Mouse (Mus musculus): ENCODE measurements around the gene Adarb2. TPM values are rescaled to one million over a fixed set of nuclear protein-coding genes. Genes with fewer than 3 reads are reported as not detected.

Adarb2 gene
- polyA plus RNA-seq, 1 experiment from 2014 or later, result 25.7 TPM

- WGBS, result 57% methylated on average over 4 of the region's 4 CpGs
- Histone ChIP-seq H3K27me3 (no peaks in the 10 kb centered on the region), H3K27ac (replicated peaks) (no peak overlapping the region), H3K4me2 (no peak overlapping the region), H3K36me3 (no peaks in the 10 kb centered on the region), H3K4me1 (replicated peaks) (no peaks in the 10 kb centered on the region), H3K9me3 (no peaks in the 10 kb centered on the region), H3K9ac (no peak overlapping the region), H3K4me3 (no peak overlapping the region)
- ATAC-seq (ENCODE audit: low FRiP score, low read depth), result 0 out of 2 replicates have a peak, but pooled peaks have one; percentile 27
Observed at GRCm38 (mm10) chr13:8515979-8516715, 313.5 kb downstream of the Adarb2 start.

- no peaks in the 10 kb centered on the region for H3K9me3 ChIP-seq
- H3K9ac ChIP-seq, result no peak overlapping the region
- no peaks in the 10 kb centered on the region for H3K36me3 ChIP-seq
- H3K4me2 ChIP-seq, result no peak overlapping the region
- ATAC-seq (ENCODE audit: low FRiP score, low read depth), result 0 out of 2 replicates have a peak, but pooled peaks have one; percentile 27
- H3K27ac ChIP-seq (replicated peaks), result no peak overlapping the region
- H3K4me1 ChIP-seq (replicated peaks), result no peaks in the 10 kb centered on the region
- H3K4me3 ChIP-seq, result no peak overlapping the region
- WGBS, result 57% methylated on average over 5 of the region's 5 CpGs
- H3K27me3 ChIP-seq, result no peaks in the 10 kb centered on the region
Observed at GRCm38 (mm10) chr13:8519204-8519603, 316.5 kb downstream of the Adarb2 start.

DNA sequence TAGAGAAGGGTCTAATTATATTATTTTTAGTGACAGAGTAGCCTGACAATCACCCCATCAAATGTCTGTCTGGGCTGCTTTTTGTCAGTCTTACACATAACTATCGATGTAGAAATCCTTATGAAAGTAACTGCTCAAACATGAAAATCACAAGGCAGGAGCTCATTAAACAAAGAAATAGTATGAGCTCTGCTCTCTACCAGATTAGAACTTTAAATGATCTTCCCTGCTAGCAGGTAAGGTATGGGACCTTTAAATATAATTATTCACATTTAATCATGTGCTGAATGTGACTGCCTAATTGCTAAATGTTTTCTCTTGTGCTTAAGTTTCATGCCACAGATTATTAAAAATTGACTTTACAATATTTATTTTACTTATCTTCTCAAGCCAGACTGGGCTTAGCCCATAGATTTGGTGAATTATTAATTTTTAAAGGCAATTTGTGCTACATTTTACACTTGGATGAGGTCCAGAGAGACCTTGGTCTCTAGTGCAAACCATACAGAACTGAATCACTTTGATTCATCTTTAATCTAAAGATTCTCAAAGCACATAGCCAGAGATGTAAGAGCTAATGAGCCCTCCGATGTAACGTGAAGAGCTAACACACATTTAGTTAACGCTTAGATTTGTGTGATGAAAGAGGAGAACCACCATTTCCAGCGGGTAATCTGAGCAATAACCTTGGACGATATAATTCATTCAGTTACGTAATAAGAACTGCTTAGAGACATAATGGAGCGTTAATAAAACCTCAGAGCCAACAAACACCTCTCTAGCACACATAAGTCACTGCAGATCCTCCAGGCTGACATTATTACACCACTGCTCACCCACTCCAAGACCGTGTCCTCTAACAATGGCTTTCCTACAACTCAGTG is 323.3 kb downstream of the Adarb2 start:
- no peak overlapping the region for H3K4me2 ChIP-seq
- ATAC-seq (ENCODE audit: low FRiP score, low read depth), result no peak
- 57% methylated on average over 9 of the region's 9 CpGs for WGBS
- H3K36me3 ChIP-seq, result no peaks in the 10 kb centered on the region
- H3K9ac ChIP-seq, result no peak overlapping the region
- 0 out of 2 replicates have a peak, but pooled peaks cover 4% of the 10 kb centered on the region for H3K4me1 ChIP-seq (replicated peaks)
- no peaks in the 10 kb centered on the region for H3K27me3 ChIP-seq
- no peak overlapping the region for H3K4me3 ChIP-seq
- no peaks in the 10 kb centered on the region for H3K9me3 ChIP-seq
- no peak overlapping the region for H3K27ac ChIP-seq (replicated peaks)

GRCm38 (mm10) chr13:8534265-8535113 is 331.8 kb downstream of the Adarb2 start:
- no peaks in the 10 kb centered on the region for H3K27me3 ChIP-seq
- 79% methylated on average over 9 of the region's 9 CpGs for WGBS
- H3K4me1 ChIP-seq (replicated peaks), result no peaks in the 10 kb centered on the region
- H3K4me3 ChIP-seq, result no peak overlapping the region
- no peak for ATAC-seq (ENCODE audit: low FRiP score, low read depth)
- no peak overlapping the region for H3K27ac ChIP-seq (replicated peaks)
- no peak overlapping the region for H3K4me2 ChIP-seq
- no peaks in the 10 kb centered on the region for H3K36me3 ChIP-seq
- H3K9ac ChIP-seq, result no peak overlapping the region
- H3K9me3 ChIP-seq, result no peaks in the 10 kb centered on the region

DNA sequence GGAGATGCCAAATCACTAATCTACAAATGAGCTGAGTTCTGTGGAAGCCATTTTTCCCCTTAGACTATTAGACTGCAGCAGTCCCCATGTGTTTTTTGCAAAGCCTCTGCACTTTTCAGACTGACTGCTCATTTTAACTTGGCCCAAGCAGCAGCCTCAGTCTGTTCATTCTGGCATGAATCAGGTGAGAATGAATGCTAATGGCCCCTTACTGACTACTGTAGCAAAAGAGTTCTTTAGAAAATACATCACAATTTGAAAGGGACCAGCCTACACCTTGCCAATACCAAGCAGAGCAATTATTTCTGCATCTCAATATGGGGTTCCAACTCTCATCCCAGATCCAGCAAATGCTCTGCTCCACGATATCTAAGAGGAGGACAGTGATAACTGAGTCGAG is 335.8 kb downstream of the Adarb2 start:
- 85% methylated on average over 2 of the region's 2 CpGs for WGBS
- Histone ChIP-seq H3K27ac (replicated peaks) (no peak overlapping the region), H3K4me2 (no peak overlapping the region), H3K9ac (no peak overlapping the region), H3K9me3 (no peaks in the 10 kb centered on the region), H3K4me3 (no peak overlapping the region), H3K4me1 (replicated peaks) (no peaks in the 10 kb centered on the region), H3K36me3 (no peaks in the 10 kb centered on the region), H3K27me3 (no peaks in the 10 kb centered on the region)
- peak; percentile 32; the same call in 1 of the 2 replicates for ATAC-seq (ENCODE audit: low FRiP score, low read depth)

DNA sequence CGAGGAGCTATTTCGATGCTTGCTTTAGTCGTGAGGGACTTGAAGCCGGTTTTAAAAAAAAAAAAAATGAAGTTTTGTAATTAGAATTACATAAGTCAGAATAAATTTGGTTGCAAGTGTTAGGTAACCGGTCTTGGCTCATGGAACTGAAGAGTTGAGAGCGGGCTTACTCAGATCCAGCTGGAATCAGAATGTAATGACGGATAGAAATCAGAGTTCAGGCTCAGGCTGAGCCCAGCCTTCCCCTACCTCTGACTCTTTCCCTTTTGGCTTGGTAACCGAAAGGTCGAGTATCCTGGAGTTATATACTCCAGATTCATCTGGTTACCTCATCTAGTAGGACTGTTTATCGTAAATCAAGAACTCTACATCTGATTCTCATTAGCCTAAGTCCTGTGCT is 336.2 kb downstream of the Adarb2 start:
- Histone ChIP-seq H3K4me2 (no peak overlapping the region), H3K4me1 (replicated peaks) (no peaks in the 10 kb centered on the region), H3K4me3 (no peak overlapping the region), H3K9me3 (no peaks in the 10 kb centered on the region), H3K9ac (no peak overlapping the region), H3K27ac (replicated peaks) (no peak overlapping the region), H3K36me3 (no peaks in the 10 kb centered on the region), H3K27me3 (no peaks in the 10 kb centered on the region)
- 93% methylated on average over 10 of the region's 10 CpGs for WGBS
- ATAC-seq (ENCODE audit: low FRiP score, low read depth), result no peak

GRCm38 (mm10) chr13:8542684-8543083 is 340.0 kb downstream of the Adarb2 start:
- no peaks in the 10 kb centered on the region for H3K4me1 ChIP-seq (replicated peaks)
- no peak overlapping the region for H3K4me3 ChIP-seq
- H3K9ac ChIP-seq, result no peak overlapping the region
- 89% methylated on average over 2 of the region's 2 CpGs for whole genome bisulfite sequencing
- no peak overlapping the region for H3K4me2 ChIP-seq
- no peaks in the 10 kb centered on the region for H3K27me3 ChIP-seq
- H3K36me3 ChIP-seq, result no peaks in the 10 kb centered on the region
- H3K9me3 ChIP-seq, result no peaks in the 10 kb centered on the region
- no peak overlapping the region for H3K27ac ChIP-seq (replicated peaks)
- no peak for ATAC-seq (ENCODE audit: low FRiP score, low read depth)

DNA sequence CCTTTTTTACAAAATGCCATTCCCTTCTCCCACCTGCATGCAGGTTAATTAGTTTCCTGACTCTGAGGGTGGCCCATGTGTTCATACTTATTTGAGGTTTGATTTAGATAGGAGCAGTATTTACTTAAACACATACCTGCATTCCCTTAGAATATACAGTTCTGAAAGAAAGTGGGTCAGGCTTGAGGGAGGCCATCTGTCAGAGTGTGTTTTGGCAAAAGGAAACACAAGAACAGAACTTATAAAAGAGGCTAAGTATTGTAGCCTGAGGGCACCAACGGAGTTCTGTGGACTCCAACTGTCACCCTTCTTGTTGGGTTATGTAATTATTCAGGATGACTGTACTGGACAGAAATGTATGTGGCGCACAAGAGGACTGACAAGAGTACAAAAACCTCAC is 349.6 kb downstream of the Adarb2 start:
- no peak overlapping the region for H3K27ac ChIP-seq (replicated peaks)
- H3K4me2 ChIP-seq, result no peak overlapping the region
- no peaks in the 10 kb centered on the region for H3K9me3 ChIP-seq
- H3K27me3 ChIP-seq, result no peaks in the 10 kb centered on the region
- H3K4me3 ChIP-seq, result no peak overlapping the region
- WGBS, result 78% methylated on average over 2 of the region's 2 CpGs
- no peaks in the 10 kb centered on the region for H3K36me3 ChIP-seq
- ATAC-seq (ENCODE audit: low FRiP score, low read depth), result no peak
- 0 out of 2 replicates have a peak, but pooled peaks cover under 1% of the 10 kb centered on the region for H3K4me1 ChIP-seq (replicated peaks)
- no peak overlapping the region for H3K9ac ChIP-seq

- H3K27me3 ChIP-seq, result no peaks in the 10 kb centered on the region
- peaks cover 12% of the 10 kb centered on the region for H3K4me1 ChIP-seq (replicated peaks)
- no peak overlapping the region for H3K9ac ChIP-seq
- H3K4me2 ChIP-seq, result no peak overlapping the region
- no peak overlapping the region for H3K4me3 ChIP-seq
- WGBS, result 44% methylated on average over 4 of the region's 4 CpGs
- H3K27ac ChIP-seq (replicated peaks), result no peak overlapping the region
- H3K36me3 ChIP-seq, result no peaks in the 10 kb centered on the region
- no peaks in the 10 kb centered on the region for H3K9me3 ChIP-seq
- ATAC-seq (ENCODE audit: low FRiP score, low read depth), result no peak
Observed at GRCm38 (mm10) chr13:8557784-8558183, 355.1 kb downstream of the Adarb2 start.

DNA sequence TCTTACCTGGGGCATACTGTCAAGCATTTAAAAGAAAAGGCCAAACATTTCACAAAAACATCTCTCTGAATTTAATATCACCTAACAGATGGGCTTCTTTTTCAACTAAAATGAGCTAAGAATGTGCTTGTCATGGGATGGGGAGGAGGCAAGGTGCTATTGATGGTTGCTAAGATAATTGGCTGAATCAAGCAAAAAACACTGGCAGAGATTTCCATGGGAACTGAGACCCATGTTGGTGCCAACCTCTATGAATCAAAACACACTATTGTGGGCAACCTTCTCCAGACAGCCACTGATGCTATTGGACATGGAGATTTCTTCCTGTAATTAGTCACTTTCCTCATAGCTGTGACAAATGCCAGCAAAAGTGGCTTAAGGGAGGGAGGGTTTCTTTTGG is 357.8 kb downstream of the Adarb2 start:
- H3K27ac ChIP-seq (replicated peaks), result no peak overlapping the region
- peaks cover 15% of the 10 kb centered on the region for H3K4me1 ChIP-seq (replicated peaks)
- no peaks in the 10 kb centered on the region for H3K9me3 ChIP-seq
- no peaks in the 10 kb centered on the region for H3K36me3 ChIP-seq
- H3K4me3 ChIP-seq, result no peak overlapping the region
- H3K4me2 ChIP-seq, result no peak overlapping the region
- ATAC-seq (ENCODE audit: low FRiP score, low read depth), result no peak
- H3K27me3 ChIP-seq, result no peaks in the 10 kb centered on the region
- no peak overlapping the region for H3K9ac ChIP-seq

DNA sequence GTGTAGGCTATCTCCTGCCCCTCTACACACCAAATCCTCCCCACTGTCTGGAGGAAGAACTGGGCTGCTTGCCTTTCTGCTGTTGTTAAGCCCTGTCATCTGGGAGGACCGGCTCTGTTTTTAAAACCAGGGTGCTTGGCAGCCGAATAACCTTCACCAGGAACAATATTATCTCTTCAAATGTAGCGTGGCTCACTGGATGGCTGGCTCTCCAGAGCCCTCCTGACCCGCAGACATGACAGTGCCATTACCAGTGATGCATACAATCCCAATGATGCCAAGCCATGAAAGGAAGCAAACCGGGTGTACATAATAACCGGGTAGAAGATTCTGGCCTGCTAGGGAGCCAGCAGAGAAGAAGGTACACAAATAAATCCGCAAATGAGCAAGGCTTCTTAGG is 360.5 kb downstream of the Adarb2 start:
- ATAC-seq (ENCODE audit: low FRiP score, low read depth), result no peak; the same call in 1 of the 2 replicates
- 56% methylated on average over 7 of the region's 7 CpGs for WGBS

More for the DNA sequence above, 360.5 kb downstream of the Adarb2 start:
- Histone ChIP-seq H3K4me3 (no peak overlapping the region), H3K9ac (no peak overlapping the region), H3K4me1 (replicated peaks) (peaks cover 5% of the 10 kb centered on the region), H3K27me3 (no peaks in the 10 kb centered on the region), H3K27ac (replicated peaks) (no peak overlapping the region), H3K9me3 (no peaks in the 10 kb centered on the region), H3K4me2 (no peak overlapping the region), H3K36me3 (no peaks in the 10 kb centered on the region)
